Mouse (Mus musculus): ENCODE measurements around the gene Upp2.

Upp2 gene

GRCm38 (mm10) chr2:58567066-58567810 is at the start of gene Upp2, which contains the start of gene Acvr1:
TSS of gene Upp2 (plus strand) at chr2:58567298.
TSS of gene Acvr1 (minus strand) at chr2:58567157.
- peak; percentile 93 to 95 for DNase-seq

GRCm38 (mm10) chr2:58518517-58518916 is 48.6 kb upstream of the Upp2 start:
- no peak for DNase-seq

GRCm38 (mm10) chr2:58520727-58521126 is 46.4 kb upstream of the Upp2 start:
- no peak for DNase-seq

GRCm38 (mm10) chr2:58521621-58522020 is 45.5 kb upstream of the Upp2 start:
- DNase-seq = peak; percentile 49 to 63

GRCm38 (mm10) chr2:58523097-58523496 is 44.0 kb upstream of the Upp2 start:
- no peak for DNase-seq

GRCm38 (mm10) chr2:58523894-58524293 is 43.2 kb upstream of the Upp2 start:
- DNase-seq = no peak

- DNase-seq = peak; percentile 42 to 47
These were observed 42.7 kb upstream of the Upp2 start for GRCm38 (mm10) chr2:58524356-58524755.

GRCm38 (mm10) chr2:58527786-58528185 is 39.3 kb upstream of the Upp2 start:
- DNase-seq = peak; percentile 52 to 67

- no peak for DNase-seq
These were observed 37.7 kb upstream of the Upp2 start for GRCm38 (mm10) chr2:58529384-58529783.

- DNase-seq = peak; percentile 50 to 51
These were observed 37.1 kb upstream of the Upp2 start for GRCm38 (mm10) chr2:58529860-58530440.

GRCm38 (mm10) chr2:58530521-58530920 is 36.6 kb upstream of the Upp2 start:
- DNase-seq = no peak

GRCm38 (mm10) chr2:58532260-58532850 is 34.7 kb upstream of the Upp2 start:
- DNase-seq = peak; percentile 85 to 90

GRCm38 (mm10) chr2:58533521-58534001 is 33.5 kb upstream of the Upp2 start:
- DNase-seq = peak; percentile 68 to 72

GRCm38 (mm10) chr2:58534379-58534778 is 32.7 kb upstream of the Upp2 start:
- DNase-seq = no peak

- DNase-seq = no peak
These were observed 31.9 kb upstream of the Upp2 start for GRCm38 (mm10) chr2:58535233-58535632.

GRCm38 (mm10) chr2:58536796-58537195 is 30.3 kb upstream of the Upp2 start:
- no peak for DNase-seq

- DNase-seq = no peak
These were observed 28.9 kb upstream of the Upp2 start for GRCm38 (mm10) chr2:58538196-58538595.

- no peak for DNase-seq
These were observed 23.8 kb upstream of the Upp2 start for GRCm38 (mm10) chr2:58543252-58543651.

- DNase-seq = no peak
These were observed 22.7 kb upstream of the Upp2 start for GRCm38 (mm10) chr2:58544368-58544767.

- DNase-seq = no peak
These were observed 20.8 kb upstream of the Upp2 start for GRCm38 (mm10) chr2:58546264-58546663.

- DNase-seq = no peak
These were observed 18.2 kb upstream of the Upp2 start for GRCm38 (mm10) chr2:58548943-58549342.

GRCm38 (mm10) chr2:58549960-58550359 is 17.1 kb upstream of the Upp2 start:
- no peak for DNase-seq

- DNase-seq = no peak
These were observed 16.6 kb upstream of the Upp2 start for GRCm38 (mm10) chr2:58550488-58550887.

- DNase-seq = no peak
These were observed 15.2 kb upstream of the Upp2 start for GRCm38 (mm10) chr2:58551866-58552265.
